Mouse (Mus musculus) hindbrain, embryonic 10.5 days (tissue): ENCODE data around the gene Best3. TPM values are rescaled to one million over a fixed set of nuclear protein-coding genes. Genes with fewer than 3 reads are reported as not detected.
"Not testable (repeated sequence)": the region's sequence is repeated elsewhere in the genome, so short reads cannot be mapped to it uniquely, and the experiment has no call there.

ENCODE experiments used
- DNase-seq: peaks from one replicate; pipeline ENCODE4 v3.0.0-alpha.2; 2017; ENCODE audit warnings: low spot score
- H3K27ac ChIP-seq: fragments of 300-500 bp; sonication (generic); 2 replicates; pipeline ENCODE4 v1.5.1; 2016; ENCODE audit warnings: mild to moderate bottlenecking, moderate library complexity
- H3K27me3 ChIP-seq: fragments of 300-500 bp; sonication (generic); 2 replicates; pipeline ENCODE4 v1.6.1; 2016; ENCODE audit warnings: mild to moderate bottlenecking; ENCODE audit not compliant: poor library complexity, insufficient read depth, severe bottlenecking
- H3K36me3 ChIP-seq: fragments of 300-500 bp; sonication (generic); 2 replicates; pipeline ENCODE4 v1.6.1; 2016; ENCODE audit warnings: mild to moderate bottlenecking, moderate library complexity
- H3K4me1 ChIP-seq: fragments of 300-500 bp; sonication (generic); replicated peaks from 2 replicates; pipeline ENCODE4 v1.6.1; 2016; ENCODE audit warnings: mild to moderate bottlenecking
- H3K4me3 ChIP-seq: fragments of 300-500 bp; sonication (generic); 2 replicates; pipeline ENCODE4 v1.5.1; 2016; ENCODE audit warnings: mild to moderate bottlenecking, moderate library complexity
- H3K9me3 ChIP-seq: fragments of 300-500 bp; sonication (generic); 2 replicates; pipeline ENCODE4 v1.6.1; 2016; ENCODE audit warnings: mild to moderate bottlenecking, moderate library complexity
- WGBS: fragments of 180-500 bp; shearing (Covaris S2); methylation state at CpG from one replicate; pipeline ENCODE4 v1.1.7; 2016; 5-methylcytosine and 5-hydroxymethylcytosine counted together
- polyA plus RNA-seq: library from polyadenylated mRNA; unstranded; fragments of >200 nt; fragmentation: Nextera tagmentation; extraction: Ambion mirVana; gene quantifications from 2 replicates; pipeline ENCODE4 v1.2.1, GENCODE M21; 2016

Gene Best3
- polyA plus RNA-seq, 1 experiment from 2014 or later = not detected

DNA sequence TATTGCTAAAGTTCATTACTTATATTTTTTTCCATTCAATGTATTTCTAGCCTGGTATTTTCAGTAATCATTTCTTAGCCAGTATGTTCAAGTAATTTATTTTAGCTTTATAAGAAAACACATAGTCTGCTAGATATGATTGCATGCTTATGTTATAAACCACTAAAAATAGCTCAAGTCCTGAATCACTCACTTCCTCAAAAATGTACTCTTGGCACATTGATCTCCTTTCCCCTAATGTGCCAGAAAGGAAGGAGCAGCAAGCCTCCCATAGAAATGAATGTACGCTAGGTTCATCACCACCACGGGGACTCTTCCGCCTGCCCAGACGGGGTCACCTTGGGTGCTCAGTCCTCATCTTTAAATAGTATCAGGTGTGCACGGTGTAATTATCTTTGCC is 28.5 kb downstream of the Best3 start:
- 93% methylated on average over 5 of the region's 5 CpGs for WGBS
- no peak for DNase-seq

DNA sequence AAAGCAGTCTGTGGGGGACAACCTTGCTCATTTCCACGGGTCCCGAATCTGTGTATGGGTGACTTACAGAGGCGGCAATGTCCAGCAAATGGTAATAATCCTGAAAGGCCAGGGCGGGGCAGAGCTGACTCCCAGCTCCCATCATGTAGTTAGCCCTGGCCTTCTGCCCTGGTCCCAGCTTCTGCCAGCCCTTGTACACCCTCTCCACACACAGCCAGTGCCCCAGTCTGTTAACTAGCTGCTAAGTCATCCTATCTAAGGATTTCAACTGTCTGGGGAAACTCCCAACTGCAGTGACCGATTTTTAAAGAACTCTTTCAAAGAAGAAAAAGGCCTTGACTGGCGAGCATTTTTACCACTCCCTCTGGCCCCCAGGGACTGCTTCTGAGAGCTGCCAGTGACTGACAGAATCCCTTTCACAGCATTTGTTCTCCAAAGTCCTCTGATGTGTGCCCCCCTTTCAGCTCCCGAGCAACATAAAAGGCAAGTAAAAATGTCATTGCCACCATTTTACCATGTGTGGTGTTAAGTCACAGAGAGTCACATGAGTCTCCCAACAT is 32.2 kb downstream of the Best3 start:
- H3K9me3 ChIP-seq = no peaks in the 10 kb centered on the region
- H3K27me3 ChIP-seq = peaks cover 8% of the 10 kb centered on the region; the same call in 1 of the 2 replicates
- H3K36me3 ChIP-seq = no peaks in the 10 kb centered on the region
- H3K27ac ChIP-seq = peak overlapping the region; percentile 24; the same call in 1 of the 2 replicates
- H3K4me3 ChIP-seq = no peak overlapping the region
- no peak for DNase-seq
- H3K4me1 ChIP-seq = peaks cover 39% of the 10 kb centered on the region
- WGBS = 40% methylated on average over 7 of the region's 7 CpGs

More for the DNA sequence above, 28.5 kb downstream of the Best3 start:
- Histone ChIP-seq H3K36me3 (no peaks in the 10 kb centered on the region), H3K27me3 (no peaks in the 10 kb centered on the region), H3K9me3 (no peaks in the 10 kb centered on the region), H3K4me3 (no peak overlapping the region), H3K4me1 (peaks cover 30% of the 10 kb centered on the region), H3K27ac (no peak overlapping the region)

DNA sequence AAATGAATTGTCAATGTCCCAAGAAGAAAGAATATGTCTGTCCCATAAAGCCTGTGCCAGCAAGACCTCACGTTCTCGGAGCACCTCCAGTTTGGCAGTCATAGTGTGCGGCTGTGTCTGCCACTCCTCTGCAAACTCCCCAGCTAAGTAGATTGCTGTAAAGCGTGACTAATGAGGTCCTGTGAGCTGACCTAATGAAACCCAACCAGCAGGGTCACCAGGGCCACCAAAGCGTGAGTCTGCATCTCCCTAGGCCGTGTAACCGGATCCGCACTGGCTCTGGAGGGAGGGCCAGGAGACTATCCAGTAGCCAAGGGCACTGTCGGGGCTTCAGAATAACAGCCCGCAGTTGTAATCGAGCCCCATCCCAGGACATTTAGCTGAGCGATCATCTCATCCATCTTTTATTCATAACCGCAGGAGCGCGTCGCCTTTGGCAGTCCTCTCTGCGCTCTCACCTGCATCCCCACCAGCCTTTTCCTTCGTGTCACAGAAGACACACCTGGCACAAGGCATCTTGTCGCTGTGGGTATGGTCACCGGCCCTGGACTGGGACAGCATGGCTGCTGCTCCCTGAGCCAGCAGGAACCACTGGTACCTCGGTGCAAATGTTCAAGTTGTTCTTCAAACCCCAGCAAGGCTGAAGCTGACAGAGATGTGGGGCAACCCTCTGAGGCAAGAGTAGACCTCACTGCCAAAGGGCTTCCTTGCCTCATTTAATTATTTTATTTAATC is 35.1 kb downstream of the Best3 start:
- peak overlapping the region; percentile 23 for H3K4me3 ChIP-seq
- no peaks in the 10 kb centered on the region for H3K36me3 ChIP-seq
- peaks cover 33% of the 10 kb centered on the region for H3K27me3 ChIP-seq
- peaks cover 41% of the 10 kb centered on the region for H3K4me1 ChIP-seq
- H3K27ac ChIP-seq = peak overlapping the region; percentile 62; the same call in 1 of the 2 replicates
- WGBS = 13% methylated on average over 21 of the region's 21 CpGs
- no peaks in the 10 kb centered on the region for H3K9me3 ChIP-seq
- DNase-seq = peak; percentile 78

DNA sequence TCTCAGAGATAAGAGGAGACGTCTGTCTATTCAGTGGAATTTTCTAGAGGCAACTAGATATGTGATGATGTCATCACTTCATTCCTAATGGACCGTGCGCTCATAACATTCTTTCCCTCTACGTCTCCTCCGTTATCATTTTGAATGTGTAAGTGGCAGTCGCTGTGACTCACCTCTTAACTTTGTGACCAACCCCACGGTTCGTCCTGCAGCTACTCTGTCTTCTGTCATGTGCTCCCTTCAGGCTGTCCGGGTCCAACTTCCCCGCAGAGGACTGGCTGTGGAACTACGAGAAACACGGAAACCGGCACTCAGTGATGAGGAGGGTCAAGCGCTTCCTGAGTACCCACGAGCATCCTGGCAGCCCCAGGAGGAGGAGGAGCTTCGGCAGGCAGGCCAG is 37.6 kb downstream of the Best3 start:
- 64% methylated on average over 16 of the region's 16 CpGs for WGBS
- no peak for DNase-seq
- no peak overlapping the region; the same call in 1 of the 2 replicates for H3K27ac ChIP-seq
- peaks cover 37% of the 10 kb centered on the region for H3K27me3 ChIP-seq
- no peaks in the 10 kb centered on the region for H3K36me3 ChIP-seq
- H3K9me3 ChIP-seq = no peaks in the 10 kb centered on the region
- peaks cover 39% of the 10 kb centered on the region for H3K4me1 ChIP-seq
- H3K4me3 ChIP-seq = 0 out of 2 replicates have a peak overlapping the region, but pooled peaks have one; percentile 1

DNA sequence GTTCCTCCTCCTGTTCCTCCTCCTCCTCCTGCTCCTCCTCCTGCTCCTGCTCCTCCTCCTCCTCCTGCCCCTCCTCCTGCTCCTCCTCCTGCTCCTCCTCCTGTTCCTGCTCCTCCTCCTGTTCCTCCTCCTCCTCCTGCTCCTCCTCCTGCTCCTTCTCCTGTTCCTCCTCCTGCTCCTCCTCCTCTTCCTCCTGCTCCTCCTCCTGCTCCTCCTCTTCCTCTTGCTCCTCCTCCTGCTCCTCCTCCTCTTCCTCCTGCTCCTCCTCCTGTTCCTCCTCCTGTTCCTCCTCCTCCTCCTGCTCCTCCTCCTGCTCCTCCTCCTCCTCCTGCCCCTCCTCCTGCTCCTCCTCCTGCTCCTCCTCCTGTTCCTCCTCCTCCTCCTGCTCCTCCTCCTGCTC is 39.7 kb downstream of the Best3 start:
- H3K27ac ChIP-seq, H3K36me3 ChIP-seq, DNase-seq, H3K9me3 ChIP-seq, H3K4me3 ChIP-seq: not testable (repeated sequence)
- Histone ChIP-seq H3K4me1 (peaks cover 32% of the 10 kb centered on the region), H3K27me3 (peaks cover 37% of the 10 kb centered on the region)

DNA sequence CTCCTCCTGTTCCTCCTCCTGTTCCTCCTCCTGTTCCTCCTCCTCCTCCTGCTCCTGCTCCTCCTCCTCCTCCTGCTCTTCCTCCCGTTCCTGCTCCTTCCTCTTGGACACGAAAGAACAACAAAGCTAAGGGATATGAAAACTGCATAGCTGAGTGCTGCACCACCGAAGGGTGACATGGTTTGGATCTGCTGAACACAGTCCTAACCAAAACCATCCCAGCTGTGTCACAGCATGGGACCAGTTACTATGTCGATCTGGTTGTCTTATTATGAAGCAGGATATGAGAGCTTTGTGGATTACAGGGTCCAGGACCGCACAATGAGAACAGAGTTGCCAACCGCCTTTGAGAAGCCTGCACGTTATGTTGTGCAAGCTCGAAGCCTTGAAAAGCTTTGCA is 40.1 kb downstream of the Best3 start:
- peaks cover 37% of the 10 kb centered on the region for H3K27me3 ChIP-seq
- H3K4me1 ChIP-seq = peaks cover 28% of the 10 kb centered on the region
- H3K9me3 ChIP-seq = no peaks in the 10 kb centered on the region
- no peak overlapping the region for H3K4me3 ChIP-seq
- DNase-seq = no peak
- H3K27ac ChIP-seq = no peak overlapping the region
- H3K36me3 ChIP-seq = no peaks in the 10 kb centered on the region
- 80% methylated on average over 8 of the region's 8 CpGs for WGBS

DNA sequence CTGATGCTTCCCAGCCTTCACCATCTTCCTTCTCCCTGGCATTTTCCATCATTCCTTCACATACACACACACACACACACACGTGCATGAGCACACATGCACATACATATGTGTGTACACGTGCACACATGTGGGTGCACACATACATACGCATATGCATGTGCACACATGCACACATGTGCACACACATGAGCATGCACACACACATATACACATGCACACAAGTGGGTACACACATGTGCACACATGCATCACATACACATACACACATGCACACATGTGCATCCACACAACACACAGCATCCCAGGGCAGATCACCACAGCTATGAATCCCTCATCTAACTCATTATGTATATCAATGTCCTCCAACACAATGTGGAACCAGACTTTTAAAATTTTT is 45.0 kb downstream of the Best3 start:
- H3K4me3 ChIP-seq = no peak overlapping the region
- H3K36me3 ChIP-seq = no peaks in the 10 kb centered on the region
- DNase-seq = no peak
- peaks cover 16% of the 10 kb centered on the region for H3K4me1 ChIP-seq
- H3K27me3 ChIP-seq = 0 out of 2 replicates have a peak, but pooled peaks cover 4% of the 10 kb centered on the region
- 93% methylated on average over 3 of the region's 3 CpGs for WGBS
- no peak overlapping the region for H3K27ac ChIP-seq
- H3K9me3 ChIP-seq = no peaks in the 10 kb centered on the region

DNA sequence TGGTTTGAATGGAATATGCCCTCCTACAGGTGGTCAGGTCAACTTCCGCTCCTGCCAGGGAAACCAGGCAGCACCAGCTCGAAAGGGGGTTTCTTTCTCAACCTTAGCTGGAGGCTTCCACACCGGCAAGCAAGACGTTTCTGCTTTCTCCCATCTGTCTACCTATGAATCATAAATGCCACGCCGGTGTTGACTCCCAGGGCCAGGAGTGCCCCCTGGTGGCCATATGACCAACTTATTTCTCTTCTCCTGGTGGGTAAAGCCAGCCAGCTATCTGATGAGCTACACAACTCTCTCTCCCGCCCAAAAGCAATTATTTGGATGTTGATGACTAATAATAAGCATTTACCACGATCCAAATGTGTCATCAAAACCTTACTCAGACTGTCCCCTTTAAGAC is 47.7 kb downstream of the Best3 start:
- Histone ChIP-seq H3K36me3 (no peaks in the 10 kb centered on the region), H3K27me3 (no peaks in the 10 kb centered on the region), H3K27ac (no peak overlapping the region), H3K4me1 (peaks cover 7% of the 10 kb centered on the region), H3K9me3 (no peaks in the 10 kb centered on the region), H3K4me3 (no peak overlapping the region)
- WGBS = 33% methylated on average over 8 of the region's 8 CpGs
- DNase-seq = peak; percentile 78

DNA sequence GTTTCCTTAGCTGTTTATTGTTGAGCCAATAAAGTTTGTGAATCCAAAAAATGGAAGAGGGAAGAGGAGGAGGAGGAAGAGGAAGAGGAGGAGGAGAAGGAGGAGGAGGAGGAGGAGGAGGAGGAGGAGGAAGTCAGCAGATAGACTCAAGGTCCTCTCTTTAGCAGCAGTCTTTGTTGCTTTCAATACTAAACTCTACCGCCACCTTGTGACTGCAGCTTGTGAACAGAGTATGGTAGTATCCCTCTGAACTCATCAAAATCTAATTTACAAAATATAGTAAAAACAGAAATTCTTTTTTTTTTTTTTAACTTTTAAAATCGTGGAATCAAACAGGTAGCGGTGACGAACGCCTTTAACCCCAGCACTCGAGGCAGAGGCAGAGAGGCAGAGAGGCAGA is 54.2 kb downstream of the Best3 start:
- Histone ChIP-seq H3K27me3 (0 out of 2 replicates have a peak, but pooled peaks cover 3% of the 10 kb centered on the region), H3K36me3 (no peaks in the 10 kb centered on the region), H3K4me3 (no peak overlapping the region), H3K9me3 (no peaks in the 10 kb centered on the region), H3K27ac (no peak overlapping the region), H3K4me1 (peaks cover 9% of the 10 kb centered on the region)
- no peak for DNase-seq
- 75% methylated on average over 6 of the region's 6 CpGs for WGBS

DNA sequence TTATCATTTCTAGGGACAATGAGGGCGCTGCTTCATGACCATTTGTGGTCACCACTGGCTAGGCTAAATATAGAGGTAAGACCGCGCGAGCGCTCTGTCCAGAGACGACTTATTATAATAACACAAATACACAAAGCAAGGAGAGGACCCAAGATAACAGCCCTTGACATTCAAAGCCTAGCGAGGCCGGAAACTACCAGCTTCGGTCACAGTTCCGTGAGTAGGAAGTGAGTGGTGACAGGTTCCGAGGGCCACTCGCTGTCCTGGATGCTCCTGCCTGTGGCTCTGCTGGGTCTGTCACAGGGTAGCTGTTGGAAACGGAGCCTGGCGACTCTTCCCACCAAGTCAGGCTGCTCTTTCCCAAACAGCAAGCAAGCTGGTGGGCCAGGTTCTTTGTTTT is 56.2 kb downstream of the Best3 start:
- H3K36me3 ChIP-seq = no peaks in the 10 kb centered on the region
- H3K9me3 ChIP-seq = no peaks in the 10 kb centered on the region
- peaks cover 22% of the 10 kb centered on the region for H3K4me1 ChIP-seq
- H3K27me3 ChIP-seq = peaks cover 3% of the 10 kb centered on the region; the same call in 1 of the 2 replicates
- no peak for DNase-seq
- 88% methylated on average over 14 of the region's 14 CpGs for WGBS
- no peak overlapping the region for H3K27ac ChIP-seq
- no peak overlapping the region for H3K4me3 ChIP-seq

DNA sequence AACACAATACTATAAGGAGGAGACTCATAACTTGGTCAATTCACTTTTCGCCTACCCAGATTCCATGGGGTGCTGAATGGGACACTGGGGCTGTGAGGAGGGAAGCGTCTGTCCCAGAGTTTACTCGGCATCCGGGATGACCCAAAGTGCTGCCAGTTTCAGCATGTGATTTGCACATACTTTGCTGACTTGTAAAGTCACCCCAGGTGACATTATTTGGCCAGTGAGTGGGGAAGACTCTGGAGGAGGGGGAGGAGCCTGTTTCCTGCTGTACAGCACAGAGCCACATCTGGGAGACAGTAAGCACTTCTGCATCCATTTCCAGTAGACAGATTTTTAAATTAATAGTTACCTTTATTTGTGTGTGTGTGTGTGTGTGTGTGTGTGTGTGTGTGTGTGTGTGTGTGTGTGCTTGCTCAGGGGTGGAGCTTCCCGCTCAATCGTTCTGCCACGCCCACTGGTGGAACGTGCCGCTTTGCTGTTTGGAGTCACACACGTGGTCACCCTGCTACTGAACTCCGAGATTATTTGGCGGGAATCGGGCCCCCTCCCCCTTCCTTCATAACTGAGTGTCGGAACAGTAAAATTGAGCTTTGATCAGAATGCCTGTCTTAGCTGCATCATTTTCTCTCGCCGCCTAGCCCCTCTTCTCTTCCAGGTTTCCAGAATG is 57.5 kb downstream of the Best3 start:
- H3K4me3 ChIP-seq, H3K27me3 ChIP-seq, DNase-seq, H3K27ac ChIP-seq, H3K9me3 ChIP-seq, H3K36me3 ChIP-seq: not testable (repeated sequence)
- peaks cover 22% of the 10 kb centered on the region for H3K4me1 ChIP-seq
- WGBS = 60% methylated on average over 16 of the region's 16 CpGs

DNA sequence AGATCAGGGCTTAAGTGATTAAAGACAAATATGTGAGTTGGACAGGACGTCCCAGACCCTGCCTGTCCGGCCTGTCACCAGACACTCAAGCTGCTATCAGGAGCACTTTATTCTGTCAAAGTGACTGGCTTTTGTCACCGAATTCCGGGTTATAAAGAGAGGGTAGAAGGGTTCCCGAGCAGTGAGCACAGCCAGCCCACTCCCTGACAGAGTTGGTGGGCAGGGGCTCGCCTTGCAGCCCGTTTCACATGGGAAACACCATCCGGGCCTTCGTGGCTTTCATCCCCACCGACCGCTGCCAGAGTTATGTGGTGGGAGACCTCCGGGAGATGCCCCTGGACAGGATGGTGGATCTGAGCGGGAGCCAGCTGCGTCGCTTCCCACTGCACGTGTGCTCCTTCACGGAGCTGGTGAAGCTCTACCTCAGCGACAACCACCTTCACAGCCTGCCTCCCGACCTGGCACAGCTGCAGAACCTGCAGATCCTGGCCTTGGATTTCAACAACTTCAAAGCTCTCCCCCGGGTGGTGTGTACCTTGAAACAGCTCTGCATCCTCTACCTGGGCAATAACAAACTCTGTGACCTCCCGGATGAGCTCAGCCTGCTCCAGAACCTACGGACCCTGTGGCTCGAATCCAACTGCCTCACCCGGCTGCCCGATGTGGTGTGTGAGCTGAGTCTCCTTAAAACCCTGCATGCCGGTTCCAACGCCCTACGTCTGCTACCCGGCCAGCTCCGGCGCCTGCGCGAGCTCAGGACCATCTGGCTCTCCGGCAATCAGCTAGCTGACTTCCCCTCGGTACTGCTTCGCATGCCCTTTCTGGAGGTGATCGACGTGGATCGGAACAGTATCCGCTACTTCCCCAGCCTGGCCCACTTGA is 59.3 kb downstream of the Best3 start, which contains the start of gene Lrrc10:
TSS of gene Lrrc10 (plus strand) at position 167 of the 882 bp plus-strand sequence.
- peaks cover 3% of the 10 kb centered on the region; the same call in 1 of the 2 replicates for H3K27me3 ChIP-seq
- peak within 1 kb of the TSS; percentile 27 for H3K4me3 ChIP-seq
- H3K4me1 ChIP-seq = peaks cover 22% of the 10 kb centered on the region
- H3K36me3 ChIP-seq = peaks cover 22% of the 10 kb centered on the region
- peak within 1 kb of the TSS; percentile 13; the same call in 1 of the 2 replicates for H3K27ac ChIP-seq
- no peaks in the 10 kb centered on the region for H3K9me3 ChIP-seq
- DNase-seq = peak; percentile 33
- 47% methylated on average over 40 of the region's 40 CpGs for WGBS
